Mouse (Mus musculus): ENCODE data around the gene Adam6b. TPM values are rescaled to one million over a fixed set of nuclear protein-coding genes. Genes with fewer than 3 reads are reported as not detected.
"Not testable (repeated sequence)": the region's sequence is repeated elsewhere in the genome, so short reads cannot be mapped to it uniquely, and the experiment has no call there.

Gene Adam6b
- polyA plus RNA-seq (2015; fragmentation: Nextera tagmentation; extraction: Ambion mirVana) = not detected in 2 replicates

GRCm38 (mm10) chr12:113489211-113489610 is at the start of gene Adam6b:
Gene Adam6b (plus strand): TSS chr12:113489511.
- not testable (repeated sequence) for ATAC-seq (ENCODE audit: borderline replicate concordance, extremely low read depth, low FRiP score, low TSS enrichment)
- 80% methylated on average over 1 of the region's 1 CpGs for WGBS

GRCm38 (mm10) chr12:113446061-113446460 is 43.2 kb upstream of the Adam6b start:
- 93% methylated on average over 1 of the region's 1 CpGs for WGBS
- H3K27ac ChIP-seq = no peak overlapping the region
- H3K4me3 ChIP-seq = no peak overlapping the region
- no peak overlapping the region for H3K4me2 ChIP-seq
- H3K9ac ChIP-seq = no peak overlapping the region
- no peak for ATAC-seq (ENCODE audit: borderline replicate concordance, extremely low read depth, low FRiP score, low TSS enrichment)
- no peaks in the 10 kb centered on the region for H3K9me3 ChIP-seq
- no peaks in the 10 kb centered on the region for H3K36me3 ChIP-seq
- no peaks in the 10 kb centered on the region for H3K4me1 ChIP-seq
- no peaks in the 10 kb centered on the region for H3K27me3 ChIP-seq

More at GRCm38 (mm10) chr12:113489211-113489610, at the start of gene Adam6b:
- not testable (repeated sequence) for H3K36me3 ChIP-seq, H3K4me3 ChIP-seq, H3K27me3 ChIP-seq, H3K4me1 ChIP-seq, H3K9me3 ChIP-seq, H3K4me2 ChIP-seq, H3K27ac ChIP-seq, H3K9ac ChIP-seq

- H3K4me3 ChIP-seq = no peak overlapping the region
- no peak overlapping the region for H3K9ac ChIP-seq
- H3K9me3 ChIP-seq = no peaks in the 10 kb centered on the region
- WGBS = 68% methylated on average over 2 of the region's 2 CpGs
- H3K4me2 ChIP-seq = no peak overlapping the region
- no peaks in the 10 kb centered on the region for H3K36me3 ChIP-seq
- H3K27me3 ChIP-seq = no peaks in the 10 kb centered on the region
- ATAC-seq (ENCODE audit: borderline replicate concordance, extremely low read depth, low FRiP score, low TSS enrichment) = no peak
- H3K27ac ChIP-seq = no peak overlapping the region
- no peaks in the 10 kb centered on the region for H3K4me1 ChIP-seq
Measured at GRCm38 (mm10) chr12:113476164-113476563, 13.1 kb upstream of the Adam6b start.

- Histone ChIP-seq H3K9ac (no peak overlapping the region), H3K36me3 (no peaks in the 10 kb centered on the region), H3K4me1 (no peaks in the 10 kb centered on the region), H3K4me3 (no peak overlapping the region), H3K27ac (no peak overlapping the region), H3K4me2 (no peak overlapping the region), H3K27me3 (no peaks in the 10 kb centered on the region), H3K9me3 (no peaks in the 10 kb centered on the region)
- WGBS = 75% methylated on average over 2 of the region's 2 CpGs
- no peak for ATAC-seq (ENCODE audit: borderline replicate concordance, extremely low read depth, low FRiP score, low TSS enrichment)
Measured at GRCm38 (mm10) chr12:113482147-113482546, 7.2 kb upstream of the Adam6b start.

- H3K4me1 ChIP-seq = no peaks in the 10 kb centered on the region
- no peak overlapping the region for H3K4me3 ChIP-seq
- H3K27ac ChIP-seq = no peak overlapping the region
- no peaks in the 10 kb centered on the region for H3K27me3 ChIP-seq
- ATAC-seq (ENCODE audit: borderline replicate concordance, extremely low read depth, low FRiP score, low TSS enrichment) = no peak
- H3K4me2 ChIP-seq = no peak overlapping the region
- WGBS = 43% methylated on average over 4 of the region's 4 CpGs
- H3K9ac ChIP-seq = no peak overlapping the region
- no peaks in the 10 kb centered on the region for H3K36me3 ChIP-seq
- no peaks in the 10 kb centered on the region for H3K9me3 ChIP-seq
Measured at GRCm38 (mm10) chr12:113482661-113483389, 6.5 kb upstream of the Adam6b start.

- Histone ChIP-seq H3K27ac (no peak overlapping the region), H3K4me2 (no peak overlapping the region), H3K4me3 (no peak overlapping the region), H3K9me3 (no peaks in the 10 kb centered on the region), H3K27me3 (no peaks in the 10 kb centered on the region), H3K36me3 (no peaks in the 10 kb centered on the region), H3K9ac (no peak overlapping the region), H3K4me1 (no peaks in the 10 kb centered on the region)
- 82% methylated on average over 2 of the region's 2 CpGs for WGBS
- ATAC-seq (ENCODE audit: borderline replicate concordance, extremely low read depth, low FRiP score, low TSS enrichment) = no peak
Measured at GRCm38 (mm10) chr12:113483492-113484162, 5.7 kb upstream of the Adam6b start.

GRCm38 (mm10) chr12:113484971-113485485 is 4.3 kb upstream of the Adam6b start:
- no peaks in the 10 kb centered on the region for H3K27me3 ChIP-seq
- H3K9ac ChIP-seq = no peak overlapping the region
- ATAC-seq (ENCODE audit: borderline replicate concordance, extremely low read depth, low FRiP score, low TSS enrichment) = no peak
- H3K4me3 ChIP-seq = no peak overlapping the region
- 34% methylated on average over 2 of the region's 2 CpGs for WGBS
- no peak overlapping the region for H3K4me2 ChIP-seq
- no peak overlapping the region for H3K27ac ChIP-seq
- H3K9me3 ChIP-seq = no peaks in the 10 kb centered on the region
- H3K36me3 ChIP-seq = no peaks in the 10 kb centered on the region
- H3K4me1 ChIP-seq = no peaks in the 10 kb centered on the region

GRCm38 (mm10) chr12:113487693-113488092 is 1.6 kb upstream of the Adam6b start:
- not testable (repeated sequence) for H3K36me3 ChIP-seq; H3K9me3 ChIP-seq; H3K4me1 ChIP-seq; H3K27me3 ChIP-seq; H3K9ac ChIP-seq; H3K4me2 ChIP-seq; H3K4me3 ChIP-seq; H3K27ac ChIP-seq; ATAC-seq (ENCODE audit: borderline replicate concordance, extremely low read depth, low FRiP score, low TSS enrichment)

GRCm38 (mm10) chr12:113525901-113526300 is 36.6 kb downstream of the Adam6b start:
- H3K9me3 ChIP-seq = no peaks in the 10 kb centered on the region
- no peaks in the 10 kb centered on the region for H3K4me1 ChIP-seq
- no peak overlapping the region for H3K27ac ChIP-seq
- ATAC-seq (ENCODE audit: borderline replicate concordance, extremely low read depth, low FRiP score, low TSS enrichment) = no peak
- H3K36me3 ChIP-seq = no peaks in the 10 kb centered on the region
- 73% methylated on average over 2 of the region's 2 CpGs for WGBS
- H3K9ac ChIP-seq = no peak overlapping the region
- H3K4me2 ChIP-seq = no peak overlapping the region
- H3K27me3 ChIP-seq = no peaks in the 10 kb centered on the region
- no peak overlapping the region for H3K4me3 ChIP-seq

Other genes with a start within 250 kb of the Adam6b start
- not detected in 2 replicates for gene Adam6a, start 54.4 kb downstream of the Adam6b start, polyA plus RNA-seq (2015; fragmentation: Nextera tagmentation; extraction: Ambion mirVana)